Mouse (Mus musculus): Measurements from ENCODE around the gene Tnfsf8. TPM values are rescaled to one million over a fixed set of nuclear protein-coding genes. Genes with fewer than 3 reads are reported as not detected.
A peak's percentile ranks its signal among the peaks of the same experiment; 100 is the strongest.

Tnfsf8 gene
- polyA plus RNA-seq, 1 experiment from 2014 or later = not detected

DNA sequence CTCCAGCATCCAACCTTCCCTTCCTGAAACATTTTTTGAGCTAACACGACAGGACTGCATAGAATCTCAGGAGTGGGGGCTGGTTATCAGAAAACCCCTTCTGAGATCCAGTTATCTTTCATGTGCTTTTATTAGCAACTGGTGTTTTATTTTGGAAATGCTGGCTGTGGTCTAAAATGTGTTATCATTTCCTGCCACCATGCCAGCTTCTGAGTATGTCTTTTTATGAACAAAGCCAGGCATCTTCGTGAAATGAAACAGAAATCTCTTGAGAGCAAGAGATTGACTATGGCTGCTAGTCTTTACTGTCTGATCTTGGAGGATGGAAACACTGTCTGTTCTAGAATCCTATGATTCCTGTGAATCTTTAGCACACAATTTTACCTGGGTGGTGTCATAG lies 25.0 kb upstream of the Tnfsf8 start:
- WGBS = 67% methylated on average over 2 of the region's 2 CpGs
- Histone ChIP-seq H3K4me1 (replicated peaks; ENCODE audit: insufficient read depth, low read length) (no peaks in the 10 kb centered on the region), H3K27me3 (ENCODE audit: insufficient read depth, low read length) (no peaks in the 10 kb centered on the region), H3K9me3 (replicated peaks; ENCODE audit: low read length) (no peaks in the 10 kb centered on the region), H3K4me2 (ENCODE audit: low read length) (no peak overlapping the region), H3K36me3 (ENCODE audit: insufficient read depth, low read length) (no peaks in the 10 kb centered on the region), H3K9ac (ENCODE audit: low read depth, low read length) (no peak overlapping the region), H3K4me3 (replicated peaks; ENCODE audit: low read depth, low read length) (no peak overlapping the region), H3K27ac (no peak overlapping the region)
- no peak for TF ChIP-seq CTCF (IDR thresholded peaks at IDR 0.05; ENCODE audit: low read depth)
- ATAC-seq (replicated peaks; ENCODE audit: low FRiP score, low read depth) = no peak
- DNase-seq (ENCODE audit: low spot score) = no peak

- ATAC-seq (replicated peaks; ENCODE audit: low FRiP score, low read depth) = no peak
- H3K4me1 ChIP-seq (replicated peaks; ENCODE audit: insufficient read depth, low read length) = no peaks in the 10 kb centered on the region
- no peak overlapping the region for H3K27ac ChIP-seq
- H3K4me3 ChIP-seq (replicated peaks; ENCODE audit: low read depth, low read length) = no peak overlapping the region
- no peak overlapping the region for H3K9ac ChIP-seq (ENCODE audit: low read depth, low read length)
- WGBS = 30% methylated on average over 2 of the region's 2 CpGs
- no peaks in the 10 kb centered on the region for H3K36me3 ChIP-seq (ENCODE audit: insufficient read depth, low read length)
- H3K27me3 ChIP-seq (ENCODE audit: insufficient read depth, low read length) = no peaks in the 10 kb centered on the region
- no peak for TF ChIP-seq CTCF (IDR thresholded peaks at IDR 0.05; ENCODE audit: low read depth)
- no peak overlapping the region for H3K4me2 ChIP-seq (ENCODE audit: low read length)
- no peaks in the 10 kb centered on the region for H3K9me3 ChIP-seq (replicated peaks; ENCODE audit: low read length)
- peak; percentile 75 for DNase-seq (ENCODE audit: low spot score)
Observed at GRCm38 (mm10) chr4:63876720-63877119, 15.6 kb upstream of the Tnfsf8 start.

GRCm38 (mm10) chr4:63875480-63875879 lies 14.3 kb upstream of the Tnfsf8 start:
- H3K4me3 ChIP-seq (replicated peaks; ENCODE audit: low read depth, low read length) = no peak overlapping the region
- no peak for ATAC-seq (replicated peaks; ENCODE audit: low FRiP score, low read depth)
- 93% methylated on average over 3 of the region's 3 CpGs for WGBS
- no peaks in the 10 kb centered on the region for H3K9me3 ChIP-seq (replicated peaks; ENCODE audit: low read length)
- no peaks in the 10 kb centered on the region for H3K36me3 ChIP-seq (ENCODE audit: insufficient read depth, low read length)
- no peaks in the 10 kb centered on the region for H3K27me3 ChIP-seq (ENCODE audit: insufficient read depth, low read length)
- no peak for DNase-seq (ENCODE audit: low spot score)
- H3K27ac ChIP-seq = no peak overlapping the region
- H3K4me1 ChIP-seq (replicated peaks; ENCODE audit: insufficient read depth, low read length) = no peaks in the 10 kb centered on the region
- no peak overlapping the region for H3K9ac ChIP-seq (ENCODE audit: low read depth, low read length)
- H3K4me2 ChIP-seq (ENCODE audit: low read length) = no peak overlapping the region
- no peak for TF ChIP-seq CTCF (IDR thresholded peaks at IDR 0.05; ENCODE audit: low read depth)

- Histone ChIP-seq H3K9ac (ENCODE audit: low read depth, low read length) (no peak overlapping the region), H3K27ac (no peak overlapping the region), H3K4me3 (replicated peaks; ENCODE audit: low read depth, low read length) (no peak overlapping the region), H3K27me3 (ENCODE audit: insufficient read depth, low read length) (no peaks in the 10 kb centered on the region), H3K9me3 (replicated peaks; ENCODE audit: low read length) (no peaks in the 10 kb centered on the region), H3K4me1 (replicated peaks; ENCODE audit: insufficient read depth, low read length) (no peaks in the 10 kb centered on the region), H3K4me2 (ENCODE audit: low read length) (no peak overlapping the region), H3K36me3 (ENCODE audit: insufficient read depth, low read length) (no peaks in the 10 kb centered on the region)
- ATAC-seq (replicated peaks; ENCODE audit: low FRiP score, low read depth) = no peak
- no peak for TF ChIP-seq CTCF (IDR thresholded peaks at IDR 0.05; ENCODE audit: low read depth)
- no peak for DNase-seq (ENCODE audit: low spot score)
- 94% methylated on average over 1 of the region's 1 CpGs for WGBS
Observed at GRCm38 (mm10) chr4:63870678-63871077, 9.5 kb upstream of the Tnfsf8 start.

DNA sequence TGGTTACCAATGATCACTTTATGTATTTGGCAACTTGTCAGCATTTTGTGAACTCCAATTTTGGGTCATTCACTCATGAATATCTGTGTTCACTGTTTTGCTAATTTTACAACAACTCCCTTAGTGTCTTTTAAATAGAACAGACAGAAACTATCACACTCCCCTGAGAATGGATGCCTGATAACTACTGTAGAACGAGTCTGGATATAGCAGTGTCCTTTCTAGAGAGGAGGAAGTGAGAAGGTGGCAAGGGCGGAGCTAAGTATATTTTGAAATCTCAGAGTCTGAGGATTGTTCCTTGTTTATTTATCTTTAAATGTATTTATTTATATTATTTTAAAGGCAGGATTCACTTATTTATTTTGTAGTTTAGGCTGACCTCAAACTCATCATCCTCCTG lies 7.6 kb upstream of the Tnfsf8 start:
- Histone ChIP-seq H3K27ac (no peak overlapping the region), H3K4me3 (replicated peaks; ENCODE audit: low read depth, low read length) (no peak overlapping the region), H3K4me1 (replicated peaks; ENCODE audit: insufficient read depth, low read length) (no peaks in the 10 kb centered on the region), H3K27me3 (ENCODE audit: insufficient read depth, low read length) (no peaks in the 10 kb centered on the region), H3K9me3 (replicated peaks; ENCODE audit: low read length) (no peaks in the 10 kb centered on the region), H3K9ac (ENCODE audit: low read depth, low read length) (no peak overlapping the region), H3K4me2 (ENCODE audit: low read length) (no peak overlapping the region), H3K36me3 (ENCODE audit: insufficient read depth, low read length) (no peaks in the 10 kb centered on the region)
- ATAC-seq (replicated peaks; ENCODE audit: low FRiP score, low read depth) (no peak), DNase-seq (ENCODE audit: low spot score) (no peak)
- TF ChIP-seq CTCF (IDR thresholded peaks at IDR 0.05; ENCODE audit: low read depth) = no peak
- WGBS = 75% methylated on average over 2 of the region's 2 CpGs

DNA sequence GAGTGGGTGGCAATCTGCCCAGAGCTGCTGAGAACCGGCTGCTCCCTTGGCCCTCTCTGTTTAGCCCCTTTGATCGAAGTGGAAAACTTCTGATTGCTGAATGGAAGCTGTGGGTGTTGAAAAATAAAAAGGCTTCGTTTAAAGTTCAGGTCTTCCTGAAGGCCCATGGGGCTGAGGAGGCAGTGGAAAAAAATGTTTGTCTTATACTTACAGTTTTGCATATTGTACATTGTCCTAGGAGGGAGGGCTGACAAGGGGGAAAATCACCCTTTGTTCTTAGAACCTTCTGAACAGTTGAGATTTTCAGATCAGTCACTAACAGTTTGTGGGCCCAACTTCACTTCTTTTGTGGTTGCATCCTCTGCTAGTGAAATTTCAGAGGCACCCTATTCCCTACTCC lies 1.8 kb upstream of the Tnfsf8 start:
- Histone ChIP-seq H3K4me1 (replicated peaks; ENCODE audit: insufficient read depth, low read length) (no peaks in the 10 kb centered on the region), H3K36me3 (ENCODE audit: insufficient read depth, low read length) (no peaks in the 10 kb centered on the region), H3K9ac (ENCODE audit: low read depth, low read length) (no peak overlapping the region), H3K27me3 (ENCODE audit: insufficient read depth, low read length) (no peaks in the 10 kb centered on the region), H3K9me3 (replicated peaks; ENCODE audit: low read length) (no peaks in the 10 kb centered on the region), H3K4me2 (ENCODE audit: low read length) (no peak overlapping the region), H3K27ac (no peak overlapping the region), H3K4me3 (replicated peaks; ENCODE audit: low read depth, low read length) (no peak overlapping the region)
- no peak for ATAC-seq (replicated peaks; ENCODE audit: low FRiP score, low read depth)
- TF ChIP-seq CTCF (IDR thresholded peaks at IDR 0.05; ENCODE audit: low read depth) = no peak
- WGBS = 45% methylated on average over 3 of the region's 3 CpGs
- DNase-seq (ENCODE audit: low spot score) = no peak

GRCm38 (mm10) chr4:63862092-63862697 lies 1.0 kb upstream of the Tnfsf8 start:
- Histone ChIP-seq H3K27me3 (ENCODE audit: insufficient read depth, low read length) (no peaks in the 10 kb centered on the region), H3K27ac (no peak overlapping the region), H3K9me3 (replicated peaks; ENCODE audit: low read length) (no peaks in the 10 kb centered on the region), H3K4me2 (ENCODE audit: low read length) (no peak overlapping the region), H3K4me3 (replicated peaks; ENCODE audit: low read depth, low read length) (no peak overlapping the region), H3K4me1 (replicated peaks; ENCODE audit: insufficient read depth, low read length) (no peaks in the 10 kb centered on the region), H3K9ac (ENCODE audit: low read depth, low read length) (no peak overlapping the region), H3K36me3 (ENCODE audit: insufficient read depth, low read length) (no peaks in the 10 kb centered on the region)
- no peak for TF ChIP-seq CTCF (IDR thresholded peaks at IDR 0.05; ENCODE audit: low read depth)
- DNase-seq (ENCODE audit: low spot score) = peak; percentile 73
- WGBS = 51% methylated on average over 4 of the region's 4 CpGs
- no peak for ATAC-seq (replicated peaks; ENCODE audit: low FRiP score, low read depth)
